Comparison of ENCODE assay signal across 12 mouse cellular contexts in the genomic region with DNA sequence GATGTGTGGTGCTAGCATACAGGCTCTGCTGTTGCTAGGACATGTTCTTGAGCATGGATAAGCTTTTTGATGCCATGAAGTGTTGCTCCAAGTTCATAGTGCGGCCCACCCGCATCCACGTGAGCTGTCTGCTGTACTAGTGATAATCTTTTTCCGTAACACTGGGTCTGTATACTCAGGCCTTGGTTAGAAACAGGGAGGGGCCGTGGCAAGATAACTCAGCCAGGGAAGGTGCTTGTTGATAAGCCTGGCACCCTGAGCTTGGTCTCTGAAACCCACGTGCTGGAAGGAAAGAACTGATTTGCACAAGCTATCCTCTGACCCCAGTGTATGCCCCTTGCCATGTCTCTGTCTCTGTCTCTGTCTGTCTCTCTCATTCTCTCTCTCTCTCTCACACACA. TPM values are rescaled to one million over a fixed set of nuclear protein-coding genes. Genes with fewer than 3 reads are reported as not detected.
DNase-seq lines count a peak whose midpoint lies in the region; ATAC-seq and TF ChIP-seq lines count a peak whose summit lies in the region.
"Had no signal": no experiment of that assay in that cellular context is flagged by ENCODE, and none has a peak within 500 bp of the region (broad histone marks: within the 10 kb centered on the region; RNA-seq: fewer than 3 reads in every experiment).

No protein-coding gene starts in this region.

- DNase-seq in heart, adult 11 months = peak; percentile 94
- no peak for DNase-seq in heart, postnatal 25 days (ENCODE audit: low spot score)
- peak; percentile 22 for DNase-seq in G1E (ENCODE audit: low spot score)
- DNase-seq in liver, embryonic 14.5 days (ENCODE audit: low read depth in 3 of 3, low spot score in 3 of 3) = peak; percentile 65 to 73 (median 68)
- no peak for DNase-seq in layer of hippocampus, adult 11-12 months (ENCODE audit: low spot score)
- DNase-seq in ovary, postnatal 10 days (ENCODE audit: low spot score) = no peak
- no peak for DNase-seq in adrenal gland, postnatal 25 days
- DNase-seq: gastrocnemius, postnatal 10 days; right cerebral cortex, adult 18-20 months had no signal

- no peak for TF ChIP-seq CTCF in G1E (IDR thresholded peaks at IDR 0.05; ENCODE audit: low read depth, low read length)
- TF ChIP-seq CTCF in liver, embryonic 14.5 days (IDR thresholded peaks at IDR 0.05; ENCODE audit: low read depth) = no peak

- ATAC-seq in G1E (ENCODE audit: extremely low read depth, insufficient number of reproducible peaks, low FRiP score, poor library complexity, severe bottlenecking) = peak; percentile 87
- peak; percentile 18; the same call in 1 of the 2 replicates for ATAC-seq in heart, embryonic 14.5 days (ENCODE audit: insufficient number of reproducible peaks, insufficient read depth, low FRiP score, low read depth)
- ATAC-seq in liver, embryonic 14.5 days (ENCODE audit: insufficient read depth) = peak; percentile 93
- ATAC-seq: inflammation-experienced regulatory T-cells, adult 6 months had no signal

- no peaks in the 10 kb centered on the region for H3K9me3 ChIP-seq in G1E (replicated peaks)
- no peaks in the 10 kb centered on the region for H3K9me3 ChIP-seq in heart, embryonic 14.5 days (ENCODE audit: control insufficient read depth, low read length)
- H3K9me3 ChIP-seq in liver, embryonic 14.5 days (ENCODE audit: control insufficient read depth, low read length) = no peaks in the 10 kb centered on the region
- H3K9me3 ChIP-seq: limb, embryonic 10.5 days had no signal

- no peaks in the 10 kb centered on the region for H3K27me3 ChIP-seq in G1E (ENCODE audit: insufficient read depth, low read length)
- H3K27me3 ChIP-seq in heart, embryonic 14.5 days (ENCODE audit: control insufficient read depth, insufficient read depth, low read length) = no peaks in the 10 kb centered on the region
- no peaks in the 10 kb centered on the region for H3K27me3 ChIP-seq in liver, embryonic 14.5 days (ENCODE audit: control insufficient read depth, insufficient read depth, low read length)

- H3K4me3 ChIP-seq in G1E (ENCODE audit: low read depth, low read length) = no peak overlapping the region
- no peak overlapping the region for H3K4me3 ChIP-seq in heart, embryonic 14.5 days (ENCODE audit: control insufficient read depth in 1 of 2, insufficient read depth in 1 of 2, low read depth in 1 of 2, low read length in 2 of 2)
- no peak overlapping the region for H3K4me3 ChIP-seq in liver, embryonic 14.5 days (ENCODE audit: insufficient read depth in 1 of 2, low read depth in 2 of 2, low read length in 2 of 2)
- H3K4me3 ChIP-seq: limb, embryonic 10.5 days had no signal

- WGBS in heart, embryonic 14.5 days = 18% methylated on average over 6 of the region's 6 CpGs
- 20% methylated on average over 6 of the region's 6 CpGs for whole genome bisulfite sequencing in liver, embryonic 14.5 days (ENCODE audit: insufficient replicate concordance)

- peaks cover 89% of the 10 kb centered on the region for H3K36me3 ChIP-seq in G1E (replicated peaks)
- H3K36me3 ChIP-seq in heart, embryonic 14.5 days (ENCODE audit: control insufficient read depth, insufficient read depth, low read length) = peaks cover 34% of the 10 kb centered on the region
- no peaks in the 10 kb centered on the region; the same call in 1 of the 2 replicates for H3K36me3 ChIP-seq in liver, embryonic 14.5 days (replicated peaks; ENCODE audit: control insufficient read depth, insufficient read depth, low read depth)

- H3K9ac ChIP-seq in heart, embryonic 14.5 days (ENCODE audit: low read length) = no peak overlapping the region
- H3K9ac ChIP-seq in liver, embryonic 14.5 days (replicated peaks) = no peak overlapping the region

- no peak overlapping the region for H3K4me2 ChIP-seq in heart, embryonic 14.5 days (ENCODE audit: low read length)
- H3K4me2 ChIP-seq in liver, embryonic 14.5 days (ENCODE audit: low read depth) = no peak overlapping the region

- intact Hi-C loops in heart, postnatal 25 days (cut with DNase I) = loop anchor here (5.0 kb wide), 1 partner anchor 33 kb away; no protein-coding TSS in a partner anchor

- H3K27ac ChIP-seq in heart, embryonic 14.5 days (replicated peaks in 1 of 2; ENCODE audit: control insufficient read depth in 1 of 2, insufficient read depth in 1 of 2, low read depth in 2 of 2, low read length in 2 of 2) = peak overlapping the region; percentile 24 to 67
- no peak overlapping the region for H3K27ac ChIP-seq in liver, embryonic 14.5 days
- H3K27ac ChIP-seq: limb, embryonic 10.5 days had no signal

- TF ChIP-seq EP300 in liver, embryonic 14.5 days (IDR thresholded peaks at IDR 0.05; ENCODE audit: low read depth) = peak; percentile 87

- H3K4me1 ChIP-seq in G1E (ENCODE audit: insufficient read depth, low read depth, low read length) = peaks cover 30% of the 10 kb centered on the region
- H3K4me1 ChIP-seq in heart, embryonic 14.5 days (ENCODE audit: control insufficient read depth in 2 of 2, insufficient read depth in 2 of 2, low read length in 2 of 2) = peaks cover 29 to 39% of the 10 kb centered on the region in 2 experiments
- H3K4me1 ChIP-seq in liver, embryonic 14.5 days (replicated peaks; ENCODE audit: control insufficient read depth in 2 of 2, insufficient read depth in 2 of 2, low read length in 1 of 2) = peaks cover 7 to 10% of the 10 kb centered on the region in 2 experiments; a peak in 3 of 4 replicates
- H3K4me1 ChIP-seq: limb, embryonic 10.5 days had no signal

RNA-seq across cellular contexts. Expression of gene Popdc3, which starts 47.9 kb away (rescaled TPM):
- 10 to 100 TPM; 25.3 to 26.7 TPM for total RNA-seq in heart, postnatal 25 days (2021)
- total RNA-seq in G1E (2014; fragmentation: Nextera tagmentation) = not detected in 2 replicates
- total RNA-seq in G1E (2017) = 0.12 TPM in 1 of 2 replicates, not detected in the other
- not detected in 2 replicates for polyA plus RNA-seq in G1E (2012)
- 40.6 and 43.3 TPM in 2 replicates for polyA plus RNA-seq in heart, embryonic 14.5 days (2014; fragmentation: Nextera tagmentation; extraction: Ambion mirVana)
- 0.03 TPM in 1 of 2 replicates, not detected in the other for polyA plus RNA-seq in liver, embryonic 14.5 days (2012; rRNA removed)
- not detected in 2 replicates for polyA plus RNA-seq in liver, embryonic 14.5 days (2014; fragmentation: Nextera tagmentation; extraction: Ambion mirVana)
- total RNA-seq in adrenal gland, postnatal 25 days (2021) = 0.82 and 0.90 TPM in 2 replicates
- polyA plus RNA-seq: inflammation-experienced regulatory T-cells, adult 6 months had no signal

Comparison
In these comparisons a context has a peak if more than half of its experiments do, and no peak if none do; other contexts are left out.
1. DNase-seq: peak in heart, adult 11 months (single experiment), G1E (single experiment) and liver, embryonic 14.5 days (3 of 3); none in heart, postnatal 25 days (single experiment), layer of hippocampus, adult 11-12 months (single experiment), ovary, postnatal 10 days (single experiment) and adrenal gland, postnatal 25 days (single experiment).
2. ATAC-seq: peak in every context shown above with its lines; median percentile 93 in liver, embryonic 14.5 days; 87 in G1E; 18 in heart, embryonic 14.5 days.
3. RNA of gene Popdc3, which starts 47.9 kb away (total RNA-seq): 25.3 to 26.7 TPM in heart, postnatal 25 days; 0.82 to 0.90 TPM in adrenal gland, postnatal 25 days and 0.12 TPM in G1E; every median in the first group is over 10 times any median in the second.